Mouse (Mus musculus) CD4-positive helper T cell, adult 2 months (primary cell): ENCODE results near the gene Ticam1.
"Not testable (repeated sequence)": the region's sequence is repeated elsewhere in the genome, so short reads cannot be mapped to it uniquely, and the experiment has no call there.

ENCODE experiments used
- DNase-seq: peaks from one replicate; pipeline ENCODE4 v3.0.0-alpha.2; 2012; ENCODE audit warnings: low read depth, missing footprints, low spot score

Gene Ticam1

GRCm38 (mm10) chr17:56264020-56264419 lies 12.6 kb downstream of the Ticam1 start:
- peak; percentile 81 for DNase-seq

GRCm38 (mm10) chr17:56262645-56263094 lies 13.9 kb downstream of the Ticam1 start:
- DNase-seq = no peak

- DNase-seq = no peak
These were observed 15.4 kb downstream of the Ticam1 start for GRCm38 (mm10) chr17:56261166-56261565.

GRCm38 (mm10) chr17:56259301-56260037 lies 17.1 kb downstream of the Ticam1 start:
- DNase-seq = no peak

GRCm38 (mm10) chr17:56258812-56259211 lies 17.8 kb downstream of the Ticam1 start:
- not testable (repeated sequence) for DNase-seq

- not testable (repeated sequence) for DNase-seq
These were observed 18.3 kb downstream of the Ticam1 start for GRCm38 (mm10) chr17:56258269-56258668.

GRCm38 (mm10) chr17:56257181-56257894 lies 19.2 kb downstream of the Ticam1 start:
- peak; percentile 35 for DNase-seq

GRCm38 (mm10) chr17:56256239-56256881 lies 20.2 kb downstream of the Ticam1 start, which contains the start of gene Fem1a:
Fem1a (plus strand) TSS chr17:56256810.
- DNase-seq = peak; percentile 99

GRCm38 (mm10) chr17:56255863-56256238 lies 20.7 kb downstream of the Ticam1 start:
- peak; percentile 98 for DNase-seq

GRCm38 (mm10) chr17:56255429-56255828 lies 21.2 kb downstream of the Ticam1 start:
- no peak for DNase-seq

- DNase-seq = no peak
These were observed 21.9 kb downstream of the Ticam1 start for GRCm38 (mm10) chr17:56254695-56255094.

GRCm38 (mm10) chr17:56251136-56251829 lies 25.3 kb downstream of the Ticam1 start:
- DNase-seq = peak; percentile 73

GRCm38 (mm10) chr17:56245608-56246007 lies 31.0 kb downstream of the Ticam1 start:
- DNase-seq = no peak

GRCm38 (mm10) chr17:56241541-56242401 lies 34.8 kb downstream of the Ticam1 start:
- DNase-seq = peak; percentile 77

GRCm38 (mm10) chr17:56233818-56234469 lies 42.6 kb downstream of the Ticam1 start:
- no peak for DNase-seq

GRCm38 (mm10) chr17:56233389-56233788 lies 43.2 kb downstream of the Ticam1 start:
- DNase-seq = no peak

- no peak for DNase-seq
These were observed 46.6 kb downstream of the Ticam1 start for GRCm38 (mm10) chr17:56229943-56230342.

GRCm38 (mm10) chr17:56226566-56226965 lies 50.0 kb downstream of the Ticam1 start:
- DNase-seq = no peak

GRCm38 (mm10) chr17:56224916-56225315 lies 51.7 kb downstream of the Ticam1 start:
- no peak for DNase-seq

- no peak for DNase-seq
These were observed 56.8 kb downstream of the Ticam1 start for GRCm38 (mm10) chr17:56219805-56220204.
